Mouse (Mus musculus) lung, postnatal 0 days (tissue): ENCODE results near the gene Kif2a.

Experiments used
- CTCF ChIP-seq: IDR thresholded peaks from 2 replicates; pipeline ENCODE4 v1.5.1; 2016; ENCODE audit warnings: antibody characterized with exemption, mild to moderate bottlenecking
- EP300 ChIP-seq: IDR thresholded peaks from 2 replicates; pipeline ENCODE4 v1.6.1; 2016; ENCODE audit warnings: antibody characterized with exemption, mild to moderate bottlenecking, control low read depth

GRCm38 (mm10) chr13:107059460-107059859 is 37.5 kb upstream of the Kif2a start:
- TF ChIP-seq CTCF (no peak), EP300 (no peak)
